Mouse (Mus musculus): ENCODE data around the gene G6pc2. TPM values are rescaled to one million over a fixed set of nuclear protein-coding genes. Genes with fewer than 3 reads are reported as not detected.

G6pc2 gene
- not detected in 4 replicates for total RNA-seq (2023; ENCODE audit: inconsistent age)

DNA sequence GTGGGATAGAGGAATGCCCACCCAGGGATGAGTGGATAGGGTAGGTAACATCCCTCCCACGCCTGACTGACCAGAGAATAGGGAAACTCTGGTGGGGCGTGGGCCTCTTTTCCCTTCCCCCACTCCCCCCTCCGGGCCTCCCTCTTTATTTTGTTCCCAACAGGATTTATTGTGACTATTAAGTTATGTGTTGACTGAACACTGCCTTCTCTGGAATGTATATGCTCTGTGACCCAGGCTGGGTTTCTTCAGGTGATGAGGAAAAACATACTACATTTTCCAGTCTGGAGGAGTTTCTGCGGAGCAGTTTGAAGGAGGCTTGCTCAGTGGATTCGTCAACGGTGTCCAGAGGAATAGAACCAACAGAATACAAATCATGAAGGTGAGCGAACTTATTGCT is at the start of gene G6pc2:
G6pc2 (plus strand) TSS at position 301 of the 400 bp plus-strand sequence.

GRCm38 (mm10) chr2:69205791-69206351 is 5.0 kb upstream of the G6pc2 start, which contains the start of gene Spc25:
Spc25 (minus strand) TSS chr2:69206194.

Other genes with a start within 250 kb of the G6pc2 start
- gene Nostrin, start 75.3 kb upstream of the G6pc2 start, total RNA-seq (2023; ENCODE audit: inconsistent age): not detected in 4 replicates
- 5.1 to 6.8 TPM (median 5.8 TPM) in 4 replicates for gene Spc25, start 4.9 kb upstream of the G6pc2 start, total RNA-seq (2023; ENCODE audit: inconsistent age)
- not detected in 4 replicates for gene Abcb11, start 131.5 kb downstream of the G6pc2 start, total RNA-seq (2023; ENCODE audit: inconsistent age)
- gene Dhrs9, start 169.4 kb downstream of the G6pc2 start, total RNA-seq (2023; ENCODE audit: inconsistent age): not detected in 4 replicates